ENCODE assay signal across 23 mouse cellular contexts in genomic region chr1:165394836-165395235, GRCm38 (mm10).
DNase-seq lines count a peak whose midpoint lies in the region; ATAC-seq lines count a peak whose summit lies in the region.
"Had no signal": no experiment of that assay in that cellular context is flagged by ENCODE, and none has a peak within 500 bp of the region (broad histone marks: within the 10 kb centered on the region; RNA-seq: fewer than 3 reads in every experiment).

No protein-coding gene starts in this region.

- peaks cover 25% of the 10 kb centered on the region for H3K4me1 ChIP-seq in liver, embryonic 15.5 days (replicated peaks)
- H3K4me1 ChIP-seq in heart, embryonic 10.5 days = no peaks in the 10 kb centered on the region
- H3K4me1 ChIP-seq in hindbrain, embryonic 11.5 days (replicated peaks; ENCODE audit: control insufficient read depth, insufficient read depth, low read length) = no peaks in the 10 kb centered on the region
- H3K4me1 ChIP-seq: embryonic facial prominence, embryonic 15.5 days; forebrain, embryonic 15.5 days; hindbrain, embryonic 13.5 days had no signal

- H3K4me2 ChIP-seq in liver, embryonic 15.5 days = peak overlapping the region; percentile 29
- no peak overlapping the region for H3K4me2 ChIP-seq in hindbrain, embryonic 11.5 days (replicated peaks; ENCODE audit: low read depth, low read length)
- H3K4me2 ChIP-seq: embryonic facial prominence, embryonic 15.5 days; forebrain, embryonic 15.5 days; heart, embryonic 13.5 days; hindbrain, embryonic 13.5 days had no signal

- no peak overlapping the region for H3K9ac ChIP-seq in liver, embryonic 15.5 days
- H3K9ac ChIP-seq in hindbrain, embryonic 11.5 days (ENCODE audit: low read depth, low read length) = no peak overlapping the region
- H3K9ac ChIP-seq: embryonic facial prominence, embryonic 15.5 days; forebrain, embryonic 15.5 days; heart, embryonic 13.5 days; hindbrain, embryonic 13.5 days had no signal

- H3K27me3 ChIP-seq in liver, embryonic 15.5 days = no peaks in the 10 kb centered on the region
- no peaks in the 10 kb centered on the region for H3K27me3 ChIP-seq in heart, embryonic 10.5 days (ENCODE audit: insufficient read depth, poor library complexity, severe bottlenecking)
- H3K27me3 ChIP-seq in hindbrain, embryonic 11.5 days (ENCODE audit: control insufficient read depth, insufficient read depth, low read length) = no peaks in the 10 kb centered on the region
- H3K27me3 ChIP-seq: embryonic facial prominence, embryonic 15.5 days; forebrain, embryonic 15.5 days; heart, embryonic 13.5 days; hindbrain, embryonic 13.5 days had no signal

- no peak overlapping the region for H3K4me3 ChIP-seq in liver, embryonic 15.5 days (replicated peaks)
- H3K4me3 ChIP-seq in heart, embryonic 10.5 days = no peak overlapping the region
- H3K4me3 ChIP-seq in hindbrain, embryonic 11.5 days (ENCODE audit: low read depth, low read length) = no peak overlapping the region
- H3K4me3 ChIP-seq: embryonic facial prominence, embryonic 15.5 days; forebrain, embryonic 15.5 days; heart, embryonic 13.5 days; hindbrain, embryonic 13.5 days had no signal

- peak; percentile 30 for DNase-seq in c-Kit-negative CD71-positive TER-119-positive erythroid progenitor cells, embryonic 14.5 days (ENCODE audit: low read depth, low spot score)
- DNase-seq in heart, embryonic 10.5 days (ENCODE audit: low spot score) = no peak
- DNase-seq in kidney, postnatal 25 days = no peak
- DNase-seq in hindbrain, embryonic 11.5 days (ENCODE audit: low spot score) = no peak
- DNase-seq: adrenal gland, postnatal 25 days; cerebellum, adult 11 months; cerebellum, postnatal 14 days; heart, adult 18-20 months; heart, postnatal 14 days; kidney, adult 18-20 months; lung, adult 18-20 months; lung, postnatal 10 days; midbrain, embryonic 14.5 days; right cerebral cortex, postnatal 14 days; thymus, postnatal 14 days had no signal

- WGBS in liver, embryonic 15.5 days (ENCODE audit: insufficient replicate concordance) = 6% methylated on average over 3 of the region's 3 CpGs
- WGBS in heart, embryonic 10.5 days = 46% methylated on average over 3 of the region's 3 CpGs
- 70% methylated on average over 3 of the region's 3 CpGs for WGBS in hindbrain, embryonic 11.5 days

- peak overlapping the region; percentile 91 for H3K27ac ChIP-seq in liver, embryonic 15.5 days (replicated peaks)
- no peak overlapping the region for H3K27ac ChIP-seq in heart, embryonic 10.5 days
- no peak overlapping the region for H3K27ac ChIP-seq in hindbrain, embryonic 11.5 days (ENCODE audit: low read depth, low read length)
- H3K27ac ChIP-seq: embryonic facial prominence, embryonic 15.5 days; forebrain, embryonic 15.5 days; heart, embryonic 13.5 days; hindbrain, embryonic 13.5 days; kidney, postnatal 0 days had no signal

- H3K9me3 ChIP-seq in liver, embryonic 15.5 days (replicated peaks) = no peaks in the 10 kb centered on the region
- H3K9me3 ChIP-seq in heart, embryonic 10.5 days = no peaks in the 10 kb centered on the region
- no peaks in the 10 kb centered on the region for H3K9me3 ChIP-seq in hindbrain, embryonic 11.5 days (ENCODE audit: control insufficient read depth, low read length)
- H3K9me3 ChIP-seq: embryonic facial prominence, embryonic 15.5 days; forebrain, embryonic 15.5 days; heart, embryonic 13.5 days; hindbrain, embryonic 13.5 days had no signal

- peak; percentile 19 to 42; a peak in 1 of 4 replicates for ATAC-seq in hematopoietic stem cell, adult 5-6 weeks (replicated peaks in 1 of 2; ENCODE audit: insufficient read depth in 1 of 2, low FRiP score in 2 of 2, low TSS enrichment in 1 of 2, low read depth in 1 of 2, poor library complexity in 2 of 2, severe bottlenecking in 2 of 2)
- no peak for ATAC-seq in liver, embryonic 15.5 days (ENCODE audit: insufficient read depth)
- ATAC-seq in megakaryocyte-erythroid progenitor cell, adult 5-6 weeks (replicated peaks; ENCODE audit: low FRiP score, low TSS enrichment, poor library complexity, severe bottlenecking) = peak; percentile 49
- ATAC-seq in hindbrain, embryonic 11.5 days (ENCODE audit: low FRiP score) = no peak
- ATAC-seq: forebrain, embryonic 15.5 days had no signal

- H3K36me3 ChIP-seq in liver, embryonic 15.5 days (replicated peaks) = peaks cover 16% of the 10 kb centered on the region
- 0 out of 2 replicates have a peak, but pooled peaks cover 3% of the 10 kb centered on the region for H3K36me3 ChIP-seq in heart, embryonic 10.5 days
- no peaks in the 10 kb centered on the region for H3K36me3 ChIP-seq in hindbrain, embryonic 11.5 days (ENCODE audit: control insufficient read depth, insufficient read depth, low read length)
- H3K36me3 ChIP-seq: forebrain, embryonic 15.5 days; hindbrain, embryonic 13.5 days had no signal

Comparison
In these comparisons a context has a peak if more than half of its experiments do, and no peak if none do; other contexts are left out.
1. ATAC-seq: peak in hematopoietic stem cell, adult 5-6 weeks (2 of 2) and megakaryocyte-erythroid progenitor cell, adult 5-6 weeks (single experiment); none in liver, embryonic 15.5 days (single experiment) and hindbrain, embryonic 11.5 days (single experiment).